8 mouse cellular contexts compared by ENCODE assay signal in genomic region chr5:124011927-124012326, GRCm38 (mm10). TPM values are rescaled to one million over a fixed set of nuclear protein-coding genes. Genes with fewer than 3 reads are reported as not detected.
A peak's percentile ranks its signal among the peaks of the same experiment; 100 is the strongest.
DNase-seq lines count a peak whose midpoint lies in the region; ATAC-seq and TF ChIP-seq lines count a peak whose summit lies in the region.

No protein-coding gene starts in this region.

- TF ChIP-seq CTCF in gastrocnemius, adult 2 months (IDR thresholded peaks at IDR 0.05) = no peak
- no peak for TF ChIP-seq CTCF in heart, postnatal 0 days (IDR thresholded peaks at IDR 0.05; ENCODE audit: low read depth)

- H3K4me3 ChIP-seq in gastrocnemius, adult 2 months = peak overlapping the region; percentile 49
- peak overlapping the region; percentile 15; the same call in 1 of the 2 replicates for H3K4me3 ChIP-seq in heart, postnatal 0 days (ENCODE audit: low read depth, low read length)

- ATAC-seq in heart, postnatal 0 days (ENCODE audit: insufficient read depth, low read depth) = no peak
- peak; percentile 17; the same call in 1 of the 2 replicates for ATAC-seq in megakaryocyte, adult 5-6 weeks (ENCODE audit: poor library complexity, severe bottlenecking)

- H3K36me3 ChIP-seq in heart, postnatal 0 days (replicated peaks; ENCODE audit: control insufficient read depth, insufficient read depth, low read length) = peaks cover 23% of the 10 kb centered on the region

- no peaks in the 10 kb centered on the region for H3K9me3 ChIP-seq in heart, postnatal 0 days (replicated peaks; ENCODE audit: control insufficient read depth, low read length)

- intact Hi-C loops in gastrocnemius, adult 2 months (cut with DNase I) = no loop called here
- intact Hi-C loops in gastrocnemius, postnatal 14 days (cut with DNase I; ENCODE audit: low total_unique reads) = loop anchor here (5.0 kb wide), 1 partner anchor 35 kb away; no protein-coding TSS in a partner anchor

- H3K4me2 ChIP-seq in heart, postnatal 0 days (ENCODE audit: low read depth, low read length) = peak overlapping the region; percentile 50

- 4% methylated on average over 8 of the region's 8 CpGs for WGBS in heart, postnatal 0 days

- DNase-seq in gastrocnemius, adult 2 months = no peak
- no peak for DNase-seq in gastrocnemius, postnatal 14 days
- DNase-seq in T-cell, adult 2 months (ENCODE audit: low spot score) = peak; percentile 34
- DNase-seq in heart, postnatal 0 days (ENCODE audit: low spot score) = no peak
- no peak for DNase-seq in left cerebral cortex, adult 11 months (ENCODE audit: low spot score)
- DNase-seq in adrenal gland, postnatal 14 days = no peak
- DNase-seq in c-Kit-positive CD71-positive TER-119-positive erythroid progenitor cells, embryonic 14.5 days (ENCODE audit: low spot score) = no peak

- no peaks in the 10 kb centered on the region for H3K27me3 ChIP-seq in heart, postnatal 0 days (ENCODE audit: control insufficient read depth, insufficient read depth, low read length)

- peaks cover 69% of the 10 kb centered on the region for H3K4me1 ChIP-seq in heart, postnatal 0 days (ENCODE audit: control insufficient read depth, insufficient read depth)

- peak overlapping the region; percentile 79 for H3K27ac ChIP-seq in gastrocnemius, adult 2 months
- peak overlapping the region; percentile 81 for H3K27ac ChIP-seq in heart, postnatal 0 days (ENCODE audit: low read depth)

- TF ChIP-seq EP300 in heart, postnatal 0 days (IDR thresholded peaks at IDR 0.05; ENCODE audit: low read depth) = no peak

- peak overlapping the region; percentile 43; the same call in 1 of the 2 replicates for H3K9ac ChIP-seq in heart, postnatal 0 days (replicated peaks; ENCODE audit: low read depth, low read length)

RNA-seq across cellular contexts. Expression of gene Vps37b, which starts 20.1 kb away (rescaled TPM):
- 1 to 10 TPM; 4.1 to 6.2 TPM for total RNA-seq in gastrocnemius, adult 2 months (2021)
- 1 to 10 TPM; 6.3 to 7.8 TPM for total RNA-seq in gastrocnemius, postnatal 14 days (2021)
- 51.4 and 59.6 TPM in 2 replicates for total RNA-seq in heart, postnatal 0 days (2014; rRNA removed; ENCODE audit: low replicate concordance)
- polyA plus RNA-seq in heart, postnatal 0 days (2015; fragmentation: Nextera tagmentation; extraction: Ambion mirVana) = 44.5 and 55.7 TPM in 2 replicates
- total RNA-seq in megakaryocyte, adult 5-6 weeks (2015) = 28.9 and 29.2 TPM in 2 replicates
- 29.1 and 29.9 TPM in 2 replicates for total RNA-seq in megakaryocyte, adult 5-6 weeks (2017)
- 65.2 and 85.1 TPM in 2 replicates for total RNA-seq in adrenal gland, postnatal 14 days (2021)

RNA-seq across cellular contexts. Expression of gene Hip1r, which starts 38.5 kb away (rescaled TPM):
- total RNA-seq in gastrocnemius, adult 2 months (2021) = 10 to 100 TPM in 1 of 2 experiments, 1 to 10 TPM in 1; 5.6 to 14.3 TPM
- total RNA-seq in gastrocnemius, postnatal 14 days (2021) = 10 to 100 TPM in 1 of 2 experiments, 1 to 10 TPM in 1; 7.2 to 11.1 TPM
- total RNA-seq in heart, postnatal 0 days (2014; rRNA removed; ENCODE audit: low replicate concordance) = 16.3 and 29.2 TPM in 2 replicates
- 9.3 and 11.9 TPM in 2 replicates for polyA plus RNA-seq in heart, postnatal 0 days (2015; fragmentation: Nextera tagmentation; extraction: Ambion mirVana)
- 6.0 and 6.6 TPM in 2 replicates for total RNA-seq in megakaryocyte, adult 5-6 weeks (2015)
- total RNA-seq in megakaryocyte, adult 5-6 weeks (2017) = 12.1 and 13.0 TPM in 2 replicates
- total RNA-seq in adrenal gland, postnatal 14 days (2021) = 18.0 and 26.6 TPM in 2 replicates
